ENCODE assay signal across 17 mouse cellular contexts in the genomic region with DNA sequence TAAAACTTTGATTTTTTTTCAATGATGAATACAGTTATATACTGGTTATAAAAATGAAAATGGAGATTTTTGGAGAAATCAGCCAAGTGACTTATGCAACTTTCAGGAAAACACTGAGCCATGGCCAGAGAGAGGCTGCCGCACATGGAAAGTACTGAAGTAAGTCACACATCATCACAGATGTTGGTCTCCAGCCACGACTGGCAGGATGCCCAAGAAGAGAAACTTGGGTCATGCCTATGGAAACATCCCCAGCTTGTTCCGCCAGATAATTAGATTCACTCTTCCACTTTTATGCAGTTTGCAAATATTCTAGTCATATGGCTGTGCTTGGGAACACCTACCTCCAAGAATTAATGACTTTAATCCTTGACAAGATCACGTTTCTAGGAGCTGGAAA.
DNase-seq lines count a peak whose midpoint lies in the region; ATAC-seq and TF ChIP-seq lines count a peak whose summit lies in the region.
"Had no signal": no experiment of that assay in that cellular context is flagged by ENCODE, and none has a peak within 500 bp of the region (broad histone marks: within the 10 kb centered on the region; RNA-seq: fewer than 3 reads in every experiment).

No protein-coding gene starts in this region.

- H3K4me3 ChIP-seq in heart, embryonic 11.5 days (ENCODE audit: low read depth, low read length), result no peak overlapping the region
- no peak overlapping the region for H3K4me3 ChIP-seq in gastrocnemius, adult 2 months
- H3K4me3 ChIP-seq in lung, embryonic 15.5 days, result no peak overlapping the region
- no peak overlapping the region for H3K4me3 ChIP-seq in forebrain, embryonic 12.5 days (replicated peaks)
- H3K4me3 ChIP-seq: embryonic facial prominence, embryonic 13.5 days; forebrain, embryonic 15.5 days; heart, embryonic 13.5 days; limb, embryonic 12.5 days; neural tube, embryonic 15.5 days had no signal

- 66% methylated on average over 4 of the region's 4 CpGs for WGBS in heart, embryonic 11.5 days (ENCODE audit: insufficient replicate concordance)
- WGBS in lung, embryonic 15.5 days, result 41% methylated on average over 4 of the region's 4 CpGs
- WGBS in forebrain, embryonic 12.5 days, result 81% methylated on average over 4 of the region's 4 CpGs

- intact Hi-C loops in heart, postnatal 10 days (cut with DNase I), result no loop called here
- intact Hi-C loops in gastrocnemius, adult 2 months (cut with DNase I), result no loop called here

- H3K9me3 ChIP-seq in heart, embryonic 11.5 days (replicated peaks; ENCODE audit: control insufficient read depth, low read length), result no peaks in the 10 kb centered on the region
- no peaks in the 10 kb centered on the region for H3K9me3 ChIP-seq in lung, embryonic 15.5 days
- H3K9me3 ChIP-seq in forebrain, embryonic 12.5 days, result no peaks in the 10 kb centered on the region
- H3K9me3 ChIP-seq: embryonic facial prominence, embryonic 13.5 days; forebrain, embryonic 15.5 days; heart, embryonic 13.5 days; limb, embryonic 12.5 days; neural tube, embryonic 15.5 days had no signal

- H3K4me2 ChIP-seq in heart, embryonic 11.5 days, result no peak overlapping the region
- H3K4me2 ChIP-seq in lung, embryonic 15.5 days, result no peak overlapping the region
- H3K4me2 ChIP-seq in forebrain, embryonic 12.5 days, result no peak overlapping the region
- H3K4me2 ChIP-seq: embryonic facial prominence, embryonic 13.5 days; forebrain, embryonic 15.5 days; heart, embryonic 13.5 days; limb, embryonic 12.5 days; neural tube, embryonic 15.5 days had no signal

- peak; percentile 30 to 35 for DNase-seq in heart, postnatal 10 days
- peak; percentile 37 for DNase-seq in MN1 (ENCODE audit: low spot score)
- DNase-seq in gastrocnemius, adult 2 months, result peak; percentile 26
- no peak for DNase-seq in layer of hippocampus, postnatal 25 days (ENCODE audit: extremely low spot score in 1 of 2, low spot score in 1 of 2)
- DNase-seq in frontal cortex, postnatal 25 days (ENCODE audit: low spot score in 2 of 2), result no peak
- DNase-seq: cerebellum, postnatal 25 days; right cerebral cortex, postnatal 14 days; thymus, postnatal 14 days had no signal

- H3K4me1 ChIP-seq in heart, embryonic 11.5 days (ENCODE audit: control insufficient read depth, insufficient read depth, low read length), result no peaks in the 10 kb centered on the region
- 0 out of 2 replicates have a peak, but pooled peaks cover 3% of the 10 kb centered on the region for H3K4me1 ChIP-seq in lung, embryonic 15.5 days
- H3K4me1 ChIP-seq in forebrain, embryonic 12.5 days, result no peaks in the 10 kb centered on the region
- H3K4me1 ChIP-seq: embryonic facial prominence, embryonic 13.5 days; forebrain, embryonic 15.5 days; heart, embryonic 13.5 days; limb, embryonic 12.5 days; neural tube, embryonic 15.5 days had no signal

- no peak for TF ChIP-seq CTCF in gastrocnemius, adult 2 months (IDR thresholded peaks at IDR 0.05)

- no peak overlapping the region for H3K9ac ChIP-seq in heart, embryonic 11.5 days (ENCODE audit: low read depth, low read length)
- H3K9ac ChIP-seq in lung, embryonic 15.5 days, result no peak overlapping the region
- H3K9ac ChIP-seq in forebrain, embryonic 12.5 days, result no peak overlapping the region
- H3K9ac ChIP-seq: embryonic facial prominence, embryonic 13.5 days; forebrain, embryonic 15.5 days; heart, embryonic 13.5 days; limb, embryonic 12.5 days; neural tube, embryonic 15.5 days had no signal

- no peaks in the 10 kb centered on the region for H3K27me3 ChIP-seq in heart, embryonic 11.5 days (ENCODE audit: control insufficient read depth, insufficient read depth, low read length)
- H3K27me3 ChIP-seq in lung, embryonic 15.5 days, result no peaks in the 10 kb centered on the region
- H3K27me3 ChIP-seq in forebrain, embryonic 12.5 days, result no peaks in the 10 kb centered on the region
- H3K27me3 ChIP-seq: embryonic facial prominence, embryonic 13.5 days; forebrain, embryonic 15.5 days; heart, embryonic 13.5 days; limb, embryonic 12.5 days; neural tube, embryonic 15.5 days had no signal

- no peak for ATAC-seq in heart, embryonic 11.5 days (replicated peaks; ENCODE audit: insufficient number of reproducible peaks, low FRiP score, low TSS enrichment)
- peak; percentile 83; the same call in 1 of the 2 replicates for ATAC-seq in lung, embryonic 15.5 days (ENCODE audit: borderline replicate concordance, extremely low read depth, low FRiP score, low TSS enrichment)
- ATAC-seq in forebrain, embryonic 12.5 days (ENCODE audit: low FRiP score), result no peak
- ATAC-seq: forebrain, embryonic 15.5 days had no signal

- H3K36me3 ChIP-seq in heart, embryonic 11.5 days (ENCODE audit: control insufficient read depth, insufficient read depth, low read length), result no peaks in the 10 kb centered on the region
- H3K36me3 ChIP-seq in lung, embryonic 15.5 days, result no peaks in the 10 kb centered on the region
- no peaks in the 10 kb centered on the region for H3K36me3 ChIP-seq in forebrain, embryonic 12.5 days (replicated peaks)
- H3K36me3 ChIP-seq: embryonic facial prominence, embryonic 13.5 days; forebrain, embryonic 15.5 days; heart, embryonic 13.5 days; limb, embryonic 12.5 days; neural tube, embryonic 15.5 days had no signal

- H3K27ac ChIP-seq in heart, embryonic 11.5 days (ENCODE audit: low read depth, low read length), result no peak overlapping the region
- no peak overlapping the region for H3K27ac ChIP-seq in gastrocnemius, adult 2 months
- H3K27ac ChIP-seq in lung, embryonic 15.5 days, result peak overlapping the region; percentile 37
- no peak overlapping the region for H3K27ac ChIP-seq in forebrain, embryonic 12.5 days
- H3K27ac ChIP-seq: embryonic facial prominence, embryonic 13.5 days; forebrain, embryonic 15.5 days; heart, embryonic 13.5 days; kidney, postnatal 0 days; limb, embryonic 12.5 days; neural tube, embryonic 15.5 days had no signal

Comparison
In these comparisons a context has a peak if more than half of its experiments do, and no peak if none do; other contexts are left out.
1. DNase-seq: peak in heart, postnatal 10 days (2 of 2), MN1 (single experiment) and gastrocnemius, adult 2 months (single experiment); none in layer of hippocampus, postnatal 25 days (0 of 2) and frontal cortex, postnatal 25 days (0 of 2).